Mouse (Mus musculus): ENCODE results near the gene Hmx1. TPM values are rescaled to one million over a fixed set of nuclear protein-coding genes. Genes with fewer than 3 reads are reported as not detected.

Gene Hmx1
- polyA plus RNA-seq, 1 experiment = not detected

- no peaks in the 10 kb centered on the region for H3K4me1 ChIP-seq (ENCODE audit: control insufficient read depth)
- H3K4me3 ChIP-seq (replicated peaks) = no peak overlapping the region
- no peak for TF ChIP-seq GATA1 (IDR thresholded peaks at IDR 0.05; ENCODE audit: low read length)
- no peak for TF ChIP-seq TAL1 (IDR thresholded peaks at IDR 0.05; ENCODE audit: low read length)
- H3K36me3 ChIP-seq (ENCODE audit: control insufficient read depth) = no peaks in the 10 kb centered on the region
- peaks cover 54% of the 10 kb centered on the region for H3K27me3 ChIP-seq (ENCODE audit: control insufficient read depth)
- H3K9me3 ChIP-seq (ENCODE audit: control insufficient read depth, low read length) = no peaks in the 10 kb centered on the region
Measured at GRCm38 (mm10) chr5:35379815-35380214, 9.1 kb upstream of the Hmx1 start.

- no peaks in the 10 kb centered on the region for H3K36me3 ChIP-seq (ENCODE audit: control insufficient read depth)
- no peaks in the 10 kb centered on the region for H3K4me1 ChIP-seq (ENCODE audit: control insufficient read depth)
- H3K9me3 ChIP-seq (ENCODE audit: control insufficient read depth, low read length) = peaks cover 7% of the 10 kb centered on the region; the same call in 1 of the 2 replicates
- TF ChIP-seq GATA1 (IDR thresholded peaks at IDR 0.05; ENCODE audit: low read length) (no peak), TAL1 (IDR thresholded peaks at IDR 0.05; ENCODE audit: low read length) (no peak)
- no peak overlapping the region for H3K4me3 ChIP-seq (replicated peaks)
- peaks cover 100% of the 10 kb centered on the region for H3K27me3 ChIP-seq (ENCODE audit: control insufficient read depth)
Measured at GRCm38 (mm10) chr5:35387834-35388490, 946 bp upstream of the Hmx1 start.

GRCm38 (mm10) chr5:35389441-35389840 is 533 bp downstream of the Hmx1 start:
- Histone ChIP-seq H3K4me3 (replicated peaks) (no peak overlapping the region), H3K36me3 (ENCODE audit: control insufficient read depth) (no peaks in the 10 kb centered on the region), H3K4me1 (ENCODE audit: control insufficient read depth) (no peaks in the 10 kb centered on the region), H3K9me3 (ENCODE audit: control insufficient read depth, low read length) (peaks cover 7% of the 10 kb centered on the region; the same call in 1 of the 2 replicates), H3K27me3 (ENCODE audit: control insufficient read depth) (peaks cover 100% of the 10 kb centered on the region)
- TF ChIP-seq GATA1 (IDR thresholded peaks at IDR 0.05; ENCODE audit: low read length) = no peak
- no peak for TF ChIP-seq TAL1 (IDR thresholded peaks at IDR 0.05; ENCODE audit: low read length)

GRCm38 (mm10) chr5:35389915-35390314 is 1.0 kb downstream of the Hmx1 start:
- peaks cover 100% of the 10 kb centered on the region for H3K27me3 ChIP-seq (ENCODE audit: control insufficient read depth)
- TF ChIP-seq GATA1 (IDR thresholded peaks at IDR 0.05; ENCODE audit: low read length) (no peak), TAL1 (IDR thresholded peaks at IDR 0.05; ENCODE audit: low read length) (no peak)
- H3K36me3 ChIP-seq (ENCODE audit: control insufficient read depth) = no peaks in the 10 kb centered on the region
- no peak overlapping the region for H3K4me3 ChIP-seq (replicated peaks)
- H3K4me1 ChIP-seq (ENCODE audit: control insufficient read depth) = no peaks in the 10 kb centered on the region
- peaks cover 7% of the 10 kb centered on the region; the same call in 1 of the 2 replicates for H3K9me3 ChIP-seq (ENCODE audit: control insufficient read depth, low read length)

- Histone ChIP-seq H3K36me3 (ENCODE audit: control insufficient read depth) (no peaks in the 10 kb centered on the region), H3K27me3 (ENCODE audit: control insufficient read depth) (peaks cover 100% of the 10 kb centered on the region), H3K4me3 (replicated peaks) (no peak overlapping the region), H3K9me3 (ENCODE audit: control insufficient read depth, low read length) (peaks cover 7% of the 10 kb centered on the region; the same call in 1 of the 2 replicates), H3K4me1 (ENCODE audit: control insufficient read depth) (no peaks in the 10 kb centered on the region)
- TF ChIP-seq GATA1 (IDR thresholded peaks at IDR 0.05; ENCODE audit: low read length) = no peak
- TF ChIP-seq TAL1 (IDR thresholded peaks at IDR 0.05; ENCODE audit: low read length) = no peak
Measured at GRCm38 (mm10) chr5:35390848-35391655, 2.1 kb downstream of the Hmx1 start.

GRCm38 (mm10) chr5:35391656-35392333 is 2.9 kb downstream of the Hmx1 start:
- H3K9me3 ChIP-seq (ENCODE audit: control insufficient read depth, low read length) = peaks cover 7% of the 10 kb centered on the region; the same call in 1 of the 2 replicates
- no peak overlapping the region for H3K4me3 ChIP-seq (replicated peaks)
- no peak for TF ChIP-seq GATA1 (IDR thresholded peaks at IDR 0.05; ENCODE audit: low read length)
- TF ChIP-seq TAL1 (IDR thresholded peaks at IDR 0.05; ENCODE audit: low read length) = no peak
- H3K4me1 ChIP-seq (ENCODE audit: control insufficient read depth) = no peaks in the 10 kb centered on the region
- no peaks in the 10 kb centered on the region for H3K36me3 ChIP-seq (ENCODE audit: control insufficient read depth)
- H3K27me3 ChIP-seq (ENCODE audit: control insufficient read depth) = peaks cover 100% of the 10 kb centered on the region

GRCm38 (mm10) chr5:35392334-35392695 is 3.4 kb downstream of the Hmx1 start:
- H3K9me3 ChIP-seq (ENCODE audit: control insufficient read depth, low read length) = peaks cover 7% of the 10 kb centered on the region; the same call in 1 of the 2 replicates
- H3K4me3 ChIP-seq (replicated peaks) = no peak overlapping the region
- no peaks in the 10 kb centered on the region for H3K4me1 ChIP-seq (ENCODE audit: control insufficient read depth)
- peaks cover 100% of the 10 kb centered on the region for H3K27me3 ChIP-seq (ENCODE audit: control insufficient read depth)
- no peaks in the 10 kb centered on the region for H3K36me3 ChIP-seq (ENCODE audit: control insufficient read depth)
- TF ChIP-seq GATA1 (IDR thresholded peaks at IDR 0.05; ENCODE audit: low read length) (no peak), TAL1 (IDR thresholded peaks at IDR 0.05; ENCODE audit: low read length) (no peak)

GRCm38 (mm10) chr5:35395566-35396440 is 6.9 kb downstream of the Hmx1 start:
- Histone ChIP-seq H3K27me3 (ENCODE audit: control insufficient read depth) (peaks cover 100% of the 10 kb centered on the region), H3K4me1 (ENCODE audit: control insufficient read depth) (no peaks in the 10 kb centered on the region), H3K4me3 (replicated peaks) (no peak overlapping the region), H3K9me3 (ENCODE audit: control insufficient read depth, low read length) (no peaks in the 10 kb centered on the region; the same call in 1 of the 2 replicates), H3K36me3 (ENCODE audit: control insufficient read depth) (no peaks in the 10 kb centered on the region)
- no peak for TF ChIP-seq GATA1 (IDR thresholded peaks at IDR 0.05; ENCODE audit: low read length)
- no peak for TF ChIP-seq TAL1 (IDR thresholded peaks at IDR 0.05; ENCODE audit: low read length)
